Mouse (Mus musculus) hindbrain, postnatal 0 days (tissue): ENCODE measurements around the gene Aldh1l1. TPM values are rescaled to one million over a fixed set of nuclear protein-coding genes. Genes with fewer than 3 reads are reported as not detected.

Source experiments
- ATAC-seq: fragments of 200-750 bp; cut with Nextera tagmentation; 2 replicates; pipeline ENCODE4 v1.8.0; 2017; ENCODE audit warnings: mild to moderate bottlenecking, moderate TSS enrichment, moderate library complexity
- DNase-seq: peaks from one replicate; pipeline ENCODE4 v3.0.0-alpha.2; 2015; ENCODE audit warnings: low spot score
- H3K27ac ChIP-seq: fragments of 300-500 bp; sonication (generic); 2 replicates; pipeline ENCODE4 v1.5.1; 2014; ENCODE audit warnings: mild to moderate bottlenecking
- H3K27me3 ChIP-seq: fragments of 300-500 bp; sonication (generic); 2 replicates; pipeline ENCODE4 v1.6.1; 2014; ENCODE audit warnings: low read length, mixed read lengths; ENCODE audit not compliant: insufficient read depth
- H3K36me3 ChIP-seq: fragments of 300-500 bp; sonication (generic); 2 replicates; pipeline ENCODE4 v1.6.1; 2014; ENCODE audit warnings: low read length, mixed read lengths; ENCODE audit not compliant: insufficient read depth
- H3K4me1 ChIP-seq: fragments of 300-500 bp; sonication (generic); 2 replicates; pipeline ENCODE4 v1.6.1; 2014; ENCODE audit warnings: antibody characterized with exemption, low read length, mixed read lengths; ENCODE audit not compliant: insufficient read depth
- H3K4me2 ChIP-seq: fragments of 300-500 bp; sonication (generic); 2 replicates; pipeline ENCODE4 v1.6.1; 2014; ENCODE audit warnings: low read depth, mild to moderate bottlenecking, low read length, moderate library complexity, mixed read lengths
- H3K4me3 ChIP-seq: fragments of 300-500 bp; sonication (generic); 2 replicates; pipeline ENCODE4 v1.5.1; 2014; ENCODE audit warnings: low read length
- H3K9ac ChIP-seq: fragments of 300-500 bp; sonication (generic); replicated peaks from 2 replicates; pipeline ENCODE4 v1.6.1; 2014; ENCODE audit warnings: mild to moderate bottlenecking, low read length, moderate library complexity, mixed read lengths
- H3K9me3 ChIP-seq: fragments of 300-500 bp; sonication (generic); 2 replicates; pipeline ENCODE4 v1.6.1; 2016; ENCODE audit warnings: low read length, mixed read lengths
- CTCF ChIP-seq: IDR thresholded peaks from 2 replicates; pipeline ENCODE4 v1.5.1; 2016; ENCODE audit warnings: antibody characterized with exemption, control low read depth, low read depth
- WGBS: fragments of 180-500 bp; shearing (Covaris S2); extraction: QIAGEN DNeasy Blood & Tissue Kit; methylation state at CpG from one replicate; pipeline ENCODE4 v1.1.7; 2014; 5-methylcytosine and 5-hydroxymethylcytosine counted together
- polyA plus RNA-seq: library from polyadenylated mRNA; unstranded; fragments of >200 nt; fragmentation: Nextera tagmentation; extraction: Ambion mirVana; gene quantifications from 2 replicates; pipeline ENCODE4 v1.2.1, GENCODE M21; 2015
- total RNA-seq: library from RNA; depleted of rRNA; stranded (reverse); fragments of >200 nt; gene quantifications from 2 replicates; pipeline ENCODE4 v1.2.3, GENCODE M21; 2014

Gene Aldh1l1
- total and polyA plus RNA-seq, 2 experiments from 2014 or later: 131 to 168 TPM

DNA sequence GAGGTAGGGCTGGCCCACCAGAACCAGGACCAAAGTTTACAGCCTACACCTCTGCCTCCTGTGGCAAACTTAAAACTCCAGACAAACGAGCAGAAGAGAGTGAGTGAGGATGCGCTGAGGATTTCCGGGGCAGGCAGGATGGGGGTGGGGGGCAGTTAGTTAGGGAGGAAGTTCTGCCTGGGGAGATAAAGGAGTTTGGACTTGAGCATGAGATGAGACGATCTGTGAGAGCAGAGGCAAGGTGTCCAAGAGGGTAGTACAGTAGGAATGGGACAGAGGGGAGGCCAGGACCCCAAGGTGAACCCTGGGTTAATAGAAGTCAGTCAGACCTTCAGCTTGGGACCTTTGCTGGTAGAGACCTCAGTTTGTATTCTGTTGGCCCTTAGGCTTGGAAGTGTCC is 132.0 kb downstream of the Aldh1l1 start:
- no peak overlapping the region for H3K9ac ChIP-seq
- no peak overlapping the region for H3K27ac ChIP-seq
- ATAC-seq: no peak
- no peaks in the 10 kb centered on the region for H3K36me3 ChIP-seq
- H3K9me3 ChIP-seq: no peaks in the 10 kb centered on the region
- no peaks in the 10 kb centered on the region for H3K4me1 ChIP-seq
- no peak for DNase-seq
- H3K4me2 ChIP-seq: no peak overlapping the region
- no peak for TF ChIP-seq CTCF
- H3K4me3 ChIP-seq: no peak overlapping the region
- H3K27me3 ChIP-seq: no peaks in the 10 kb centered on the region
- 76% methylated on average over 4 of the region's 4 CpGs for WGBS

DNA sequence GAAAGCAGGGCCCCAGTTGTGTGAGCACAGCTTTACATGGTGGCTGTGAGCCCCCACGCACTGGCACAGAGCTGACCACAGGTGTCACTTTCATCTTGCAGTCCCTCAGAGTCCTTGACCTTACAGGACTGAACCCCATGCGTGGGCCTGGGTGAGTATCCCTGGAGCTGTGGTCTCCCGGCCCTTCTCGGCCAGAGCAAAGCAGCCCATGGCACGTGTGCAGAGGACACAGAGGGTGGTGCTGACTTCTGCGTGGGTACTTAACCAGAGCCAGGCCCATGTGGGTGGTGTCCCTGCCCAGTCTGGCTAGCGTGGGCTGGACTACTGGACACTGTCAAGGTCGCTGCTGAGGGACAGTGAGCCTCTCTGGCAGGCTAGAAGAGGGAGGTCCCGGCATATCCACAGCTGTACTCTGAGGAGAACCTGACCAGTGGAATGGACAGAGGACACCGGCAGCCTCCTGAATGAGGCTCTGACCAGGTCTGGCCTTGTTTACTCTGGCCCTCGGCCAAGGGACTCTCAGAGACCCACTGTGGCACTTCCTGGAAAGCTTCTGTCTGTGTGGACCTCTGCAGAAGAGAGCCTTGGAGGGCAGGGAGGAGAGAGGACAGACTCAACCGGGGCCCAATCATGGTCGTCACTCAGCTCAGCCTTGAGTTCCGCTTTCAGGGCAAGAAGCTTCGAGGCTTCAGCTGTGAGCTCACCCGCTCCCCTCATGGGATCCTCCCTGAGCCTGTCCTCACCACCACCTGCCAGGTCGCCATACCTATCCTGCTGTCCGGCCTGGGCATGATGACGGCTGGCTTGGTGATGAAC is 132.8 kb downstream of the Aldh1l1 start:
- H3K9ac ChIP-seq: no peak overlapping the region
- 77% methylated on average over 19 of the region's 19 CpGs for WGBS
- DNase-seq: no peak
- no peaks in the 10 kb centered on the region for H3K4me1 ChIP-seq
- ATAC-seq: no peak
- no peak for TF ChIP-seq CTCF
- H3K4me3 ChIP-seq: no peak overlapping the region
- no peak overlapping the region for H3K4me2 ChIP-seq
- H3K27me3 ChIP-seq: no peaks in the 10 kb centered on the region
- no peak overlapping the region for H3K27ac ChIP-seq
- H3K9me3 ChIP-seq: no peaks in the 10 kb centered on the region
- H3K36me3 ChIP-seq: no peaks in the 10 kb centered on the region

DNA sequence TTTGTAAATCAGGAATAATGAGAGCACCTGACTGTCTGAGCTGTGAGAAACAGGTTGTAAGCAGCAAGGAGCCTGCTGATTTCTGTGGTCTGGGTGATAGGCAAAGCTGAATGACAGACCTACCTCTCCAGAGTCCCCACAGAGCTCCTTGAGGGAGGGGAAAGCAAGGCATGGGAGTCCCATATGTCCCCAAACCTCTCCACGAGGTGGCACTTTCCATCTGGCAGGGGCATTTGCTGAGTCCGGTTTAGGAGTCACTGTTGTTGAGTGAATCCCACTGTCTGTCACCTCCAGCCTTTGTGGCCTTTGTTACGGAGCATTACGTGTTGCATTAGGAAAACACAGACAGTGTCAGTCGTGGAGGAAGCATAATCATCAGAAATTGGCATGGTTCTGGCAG is 133.7 kb downstream of the Aldh1l1 start:
- TF ChIP-seq CTCF: no peak
- no peaks in the 10 kb centered on the region for H3K36me3 ChIP-seq
- no peaks in the 10 kb centered on the region for H3K4me1 ChIP-seq
- ATAC-seq: no peak
- no peak overlapping the region for H3K9ac ChIP-seq
- DNase-seq: no peak
- H3K4me2 ChIP-seq: no peak overlapping the region
- H3K27me3 ChIP-seq: no peaks in the 10 kb centered on the region
- no peaks in the 10 kb centered on the region for H3K9me3 ChIP-seq
- H3K4me3 ChIP-seq: no peak overlapping the region
- no peak overlapping the region for H3K27ac ChIP-seq
- 68% methylated on average over 5 of the region's 5 CpGs for WGBS

DNA sequence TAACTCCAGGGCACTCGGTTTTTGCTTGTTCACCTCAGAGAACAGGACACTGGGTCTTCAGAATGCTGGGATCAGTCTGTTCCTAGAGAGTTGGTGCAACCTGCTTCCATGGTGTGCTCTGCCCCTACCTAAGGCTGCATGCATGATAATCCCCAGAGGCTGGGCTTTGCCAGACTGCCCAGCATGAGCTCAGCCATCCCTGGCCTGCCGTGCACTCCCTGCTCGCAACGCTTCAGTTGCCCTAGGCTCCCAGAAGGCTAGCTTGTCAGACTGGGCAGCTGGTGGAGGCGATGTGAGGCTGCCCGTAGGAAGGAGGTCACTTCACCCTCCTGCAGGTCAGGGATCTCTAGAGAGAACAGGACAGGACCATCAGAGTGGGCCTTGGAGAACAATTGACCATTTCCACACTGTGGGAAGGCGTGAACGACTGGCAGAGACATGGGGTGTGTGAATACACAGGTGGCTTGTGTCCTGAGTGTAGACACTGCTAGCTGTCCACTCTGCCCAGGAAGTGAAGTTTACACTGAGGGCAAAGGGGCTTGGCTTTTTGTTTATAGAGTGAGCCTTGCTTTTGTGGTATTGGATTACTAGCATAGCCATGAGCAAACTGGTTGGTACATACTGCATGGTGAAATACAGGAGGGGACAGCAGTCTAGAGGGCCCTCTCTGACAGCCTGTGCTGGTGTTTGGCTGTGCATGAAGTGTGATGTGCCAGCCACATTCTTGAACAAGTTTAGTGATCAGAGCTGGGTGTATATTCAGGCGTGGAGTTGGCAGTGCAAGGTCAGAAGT is 134.8 kb downstream of the Aldh1l1 start:
- no peak overlapping the region for H3K4me2 ChIP-seq
- no peak overlapping the region for H3K4me3 ChIP-seq
- no peak overlapping the region for H3K27ac ChIP-seq
- H3K9ac ChIP-seq: no peak overlapping the region
- DNase-seq (no peak), ATAC-seq (no peak)
- H3K9me3 ChIP-seq: no peaks in the 10 kb centered on the region
- H3K4me1 ChIP-seq: no peaks in the 10 kb centered on the region
- TF ChIP-seq CTCF: no peak
- no peaks in the 10 kb centered on the region for H3K27me3 ChIP-seq
- no peaks in the 10 kb centered on the region for H3K36me3 ChIP-seq
- 52% methylated on average over 9 of the region's 9 CpGs for WGBS

DNA sequence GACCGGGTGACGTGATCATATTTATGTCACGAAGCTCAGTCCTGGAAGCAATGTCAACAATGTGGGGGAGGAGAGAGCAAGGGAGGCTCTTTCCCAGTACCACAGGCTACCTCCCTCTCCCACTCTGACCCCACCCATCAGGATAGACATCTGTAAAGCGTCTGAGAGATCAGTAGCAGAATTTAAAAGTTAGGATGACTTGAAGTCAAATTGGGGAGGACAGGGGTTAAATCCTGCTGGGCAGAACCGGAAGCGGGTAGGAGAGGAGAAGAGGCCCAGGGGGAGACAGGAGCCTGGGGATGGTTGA is 135.3 kb downstream of the Aldh1l1 start:
- no peaks in the 10 kb centered on the region for H3K9me3 ChIP-seq
- H3K27ac ChIP-seq: no peak overlapping the region
- H3K27me3 ChIP-seq: no peaks in the 10 kb centered on the region
- TF ChIP-seq CTCF: no peak
- H3K4me2 ChIP-seq: no peak overlapping the region
- H3K36me3 ChIP-seq: no peaks in the 10 kb centered on the region
- ATAC-seq (no peak), DNase-seq (no peak)
- no peak overlapping the region for H3K4me3 ChIP-seq
- no peaks in the 10 kb centered on the region for H3K4me1 ChIP-seq
- no peak overlapping the region for H3K9ac ChIP-seq
- WGBS: 84% methylated on average over 6 of the region's 6 CpGs

DNA sequence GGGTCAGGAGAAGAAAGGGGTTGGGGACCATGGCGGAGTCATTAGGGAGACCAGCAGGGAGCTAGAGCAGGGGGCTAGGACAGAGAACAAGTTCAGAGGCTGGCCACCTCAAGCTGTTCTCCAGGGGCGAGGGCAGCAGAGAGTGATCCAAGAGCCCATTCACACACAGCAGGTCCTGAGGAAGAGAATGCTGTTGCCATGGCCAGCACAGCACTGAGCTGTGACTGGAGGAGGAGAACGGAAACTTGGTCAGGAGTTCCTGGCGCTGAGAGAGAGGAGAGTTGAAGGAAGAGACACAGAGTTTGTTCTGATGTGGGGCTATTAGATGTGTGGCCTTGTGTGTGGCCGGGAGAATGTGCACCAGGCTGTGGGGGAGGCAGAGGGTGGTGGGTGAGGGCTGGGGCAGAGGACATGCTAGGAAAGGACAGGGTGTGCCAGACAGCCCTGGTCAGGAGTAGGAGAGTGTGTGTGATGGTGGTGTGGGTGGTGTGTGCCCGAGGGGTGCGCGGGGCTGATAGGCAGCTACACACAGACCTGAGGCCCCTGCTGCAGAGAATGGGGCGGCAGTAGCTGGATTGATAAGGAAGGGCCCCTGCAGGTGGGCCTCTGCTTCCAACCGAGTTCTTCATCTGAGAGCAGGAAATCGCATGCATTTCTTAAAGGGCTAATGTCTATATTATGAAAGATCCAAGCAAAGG is 136.7 kb downstream of the Aldh1l1 start:
- Histone ChIP-seq H3K27ac (0 out of 2 replicates have a peak overlapping the region, but pooled peaks have one; percentile 15), H3K4me2 (no peak overlapping the region), H3K9me3 (no peaks in the 10 kb centered on the region), H3K36me3 (no peaks in the 10 kb centered on the region), H3K27me3 (no peaks in the 10 kb centered on the region), H3K4me1 (no peaks in the 10 kb centered on the region), H3K9ac (no peak overlapping the region), H3K4me3 (no peak overlapping the region)
- peak; percentile 66 for ATAC-seq
- no peak for DNase-seq
- 38% methylated on average over 11 of the region's 11 CpGs for WGBS
- no peak for TF ChIP-seq CTCF
